21 mouse cellular contexts compared by ENCODE assay signal in genomic region chr5:146678775-146679170, GRCm38 (mm10).
DNase-seq lines count a peak whose midpoint lies in the region; ATAC-seq lines count a peak whose summit lies in the region.
"Had no signal": no experiment of that assay in that cellular context is flagged by ENCODE, and none has a peak within 500 bp of the region (broad histone marks: within the 10 kb centered on the region; RNA-seq: fewer than 3 reads in every experiment).

No protein-coding gene starts in this region.

- no peaks in the 10 kb centered on the region for H3K9me3 ChIP-seq in heart, embryonic 13.5 days
- H3K9me3 ChIP-seq in intestine, embryonic 14.5 days (ENCODE audit: control insufficient read depth, low read length), result no peaks in the 10 kb centered on the region
- no peaks in the 10 kb centered on the region for H3K9me3 ChIP-seq in liver, embryonic 12.5 days (replicated peaks)
- no peaks in the 10 kb centered on the region for H3K9me3 ChIP-seq in stomach, embryonic 14.5 days (ENCODE audit: control insufficient read depth, low read depth, low read length)
- H3K9me3 ChIP-seq: embryonic facial prominence, embryonic 12.5 days; forebrain, embryonic 13.5 days; midbrain, embryonic 12.5 days had no signal

- peaks cover 8% of the 10 kb centered on the region; the same call in 1 of the 2 replicates for H3K27me3 ChIP-seq in heart, embryonic 13.5 days (replicated peaks)
- no peaks in the 10 kb centered on the region for H3K27me3 ChIP-seq in intestine, embryonic 14.5 days (replicated peaks; ENCODE audit: control insufficient read depth, insufficient read depth, low read length)
- peaks cover 14% of the 10 kb centered on the region; the same call in 1 of the 2 replicates for H3K27me3 ChIP-seq in liver, embryonic 12.5 days (replicated peaks)
- H3K27me3 ChIP-seq in stomach, embryonic 14.5 days (ENCODE audit: control insufficient read depth, insufficient read depth, low read length), result no peaks in the 10 kb centered on the region
- H3K27me3 ChIP-seq: embryonic facial prominence, embryonic 12.5 days had no signal

- H3K4me3 ChIP-seq in heart, embryonic 13.5 days, result no peak overlapping the region
- no peak overlapping the region for H3K4me3 ChIP-seq in intestine, embryonic 14.5 days (ENCODE audit: low read depth, low read length)
- H3K4me3 ChIP-seq in liver, embryonic 12.5 days, result no peak overlapping the region
- no peak overlapping the region for H3K4me3 ChIP-seq in stomach, embryonic 14.5 days (ENCODE audit: low read depth, low read length)
- H3K4me3 ChIP-seq: embryonic facial prominence, embryonic 12.5 days; erythroblast, embryonic 14.5 days; forebrain, embryonic 13.5 days; midbrain, embryonic 12.5 days had no signal

- WGBS in heart, embryonic 13.5 days, result 67% methylated on average over 10 of the region's 10 CpGs
- 67% methylated on average over 10 of the region's 10 CpGs for WGBS in intestine, embryonic 14.5 days
- 62% methylated on average over 10 of the region's 10 CpGs for WGBS in liver, embryonic 12.5 days (ENCODE audit: insufficient replicate concordance)
- WGBS in stomach, embryonic 14.5 days, result 66% methylated on average over 10 of the region's 10 CpGs

- no peak overlapping the region for H3K4me2 ChIP-seq in heart, embryonic 13.5 days
- no peak overlapping the region for H3K4me2 ChIP-seq in intestine, embryonic 14.5 days (ENCODE audit: low read length)
- peak overlapping the region; percentile 34 for H3K4me2 ChIP-seq in liver, embryonic 12.5 days
- no peak overlapping the region for H3K4me2 ChIP-seq in stomach, embryonic 14.5 days (replicated peaks; ENCODE audit: low read depth, low read length)
- H3K4me2 ChIP-seq: embryonic facial prominence, embryonic 12.5 days; forebrain, embryonic 13.5 days; heart, embryonic 11.5 days; midbrain, embryonic 12.5 days had no signal

- no peak for DNase-seq in heart, adult 18-20 months
- peak; percentile 65 for DNase-seq in intestine, embryonic 14.5 days (ENCODE audit: low spot score)
- DNase-seq in layer of hippocampus, postnatal 36 days, result no peak
- no peak for DNase-seq in right cerebral cortex, postnatal 36 days (ENCODE audit: low spot score in 2 of 2)
- no peak for DNase-seq in T-cell, adult 2 months (ENCODE audit: low spot score)
- DNase-seq: adrenal gland, adult 2 months; B cell, adult 2 months; cerebellum, adult 9-11 months; gastrocnemius, postnatal 36 days; kidney, adult 8-10 months; thymus, postnatal 14 days had no signal

- H3K4me1 ChIP-seq in heart, embryonic 13.5 days, result peaks cover 28% of the 10 kb centered on the region
- peaks cover 15% of the 10 kb centered on the region for H3K4me1 ChIP-seq in intestine, embryonic 14.5 days (replicated peaks; ENCODE audit: control insufficient read depth, insufficient read depth, low read length)
- H3K4me1 ChIP-seq in liver, embryonic 12.5 days, result peaks cover 75% of the 10 kb centered on the region
- peaks cover 11% of the 10 kb centered on the region; the same call in 1 of the 2 replicates for H3K4me1 ChIP-seq in stomach, embryonic 14.5 days (ENCODE audit: control insufficient read depth, insufficient read depth, low read length)
- H3K4me1 ChIP-seq: embryonic facial prominence, embryonic 12.5 days had no signal

- 0 out of 2 replicates have a peak overlapping the region, but pooled peaks have one; percentile 15 for H3K27ac ChIP-seq in heart, embryonic 13.5 days (replicated peaks)
- peak overlapping the region; percentile 80 for H3K27ac ChIP-seq in intestine, embryonic 14.5 days (ENCODE audit: low read depth)
- peak overlapping the region; percentile 86 for H3K27ac ChIP-seq in liver, embryonic 12.5 days
- H3K27ac ChIP-seq in stomach, embryonic 14.5 days (ENCODE audit: low read length), result peak overlapping the region; percentile 4; the same call in 1 of the 2 replicates
- H3K27ac ChIP-seq: embryonic facial prominence, embryonic 12.5 days; forebrain, embryonic 13.5 days; hindbrain, postnatal 0 days; midbrain, embryonic 12.5 days had no signal

- H3K36me3 ChIP-seq in heart, embryonic 13.5 days, result no peaks in the 10 kb centered on the region
- no peaks in the 10 kb centered on the region for H3K36me3 ChIP-seq in intestine, embryonic 14.5 days (ENCODE audit: control insufficient read depth, insufficient read depth, low read length)
- no peaks in the 10 kb centered on the region for H3K36me3 ChIP-seq in liver, embryonic 12.5 days
- no peaks in the 10 kb centered on the region for H3K36me3 ChIP-seq in stomach, embryonic 14.5 days (ENCODE audit: control insufficient read depth, insufficient read depth, low read length)
- H3K36me3 ChIP-seq: embryonic facial prominence, embryonic 12.5 days; midbrain, embryonic 12.5 days had no signal

- H3K9ac ChIP-seq in heart, embryonic 13.5 days, result no peak overlapping the region
- no peak overlapping the region for H3K9ac ChIP-seq in intestine, embryonic 14.5 days (ENCODE audit: low read length)
- peak overlapping the region; percentile 20 for H3K9ac ChIP-seq in liver, embryonic 12.5 days
- no peak overlapping the region for H3K9ac ChIP-seq in stomach, embryonic 14.5 days (replicated peaks; ENCODE audit: low read depth, low read length)
- H3K9ac ChIP-seq: embryonic facial prominence, embryonic 12.5 days; forebrain, embryonic 13.5 days; midbrain, embryonic 12.5 days had no signal

- ATAC-seq in heart, embryonic 13.5 days (ENCODE audit: extremely low read depth, insufficient number of reproducible peaks, low FRiP score, low TSS enrichment), result no peak
- ATAC-seq in intestine, embryonic 14.5 days (replicated peaks; ENCODE audit: low FRiP score, low TSS enrichment, low read depth), result no peak
- no peak for ATAC-seq in liver, embryonic 12.5 days
- ATAC-seq in stomach, embryonic 14.5 days (ENCODE audit: insufficient number of reproducible peaks, insufficient read depth, low FRiP score, low read depth), result no peak
- ATAC-seq: forebrain, embryonic 13.5 days; hindbrain, postnatal 0 days; lung, postnatal 0 days had no signal

Comparison
In these comparisons a context has a peak if more than half of its experiments do, and no peak if none do; other contexts are left out.
1. H3K27ac ChIP-seq: peak in every context shown above with its lines; median percentile 86 in liver, embryonic 12.5 days; 80 in intestine, embryonic 14.5 days; 15 in heart, embryonic 13.5 days; 4 in stomach, embryonic 14.5 days.